Mouse (Mus musculus): ENCODE results near the gene Cbln3. TPM values are rescaled to one million over a fixed set of nuclear protein-coding genes. Genes with fewer than 3 reads are reported as not detected.

The Cbln3 gene
- polyA plus RNA-seq, 1 experiment, result 1.2 TPM

DNA sequence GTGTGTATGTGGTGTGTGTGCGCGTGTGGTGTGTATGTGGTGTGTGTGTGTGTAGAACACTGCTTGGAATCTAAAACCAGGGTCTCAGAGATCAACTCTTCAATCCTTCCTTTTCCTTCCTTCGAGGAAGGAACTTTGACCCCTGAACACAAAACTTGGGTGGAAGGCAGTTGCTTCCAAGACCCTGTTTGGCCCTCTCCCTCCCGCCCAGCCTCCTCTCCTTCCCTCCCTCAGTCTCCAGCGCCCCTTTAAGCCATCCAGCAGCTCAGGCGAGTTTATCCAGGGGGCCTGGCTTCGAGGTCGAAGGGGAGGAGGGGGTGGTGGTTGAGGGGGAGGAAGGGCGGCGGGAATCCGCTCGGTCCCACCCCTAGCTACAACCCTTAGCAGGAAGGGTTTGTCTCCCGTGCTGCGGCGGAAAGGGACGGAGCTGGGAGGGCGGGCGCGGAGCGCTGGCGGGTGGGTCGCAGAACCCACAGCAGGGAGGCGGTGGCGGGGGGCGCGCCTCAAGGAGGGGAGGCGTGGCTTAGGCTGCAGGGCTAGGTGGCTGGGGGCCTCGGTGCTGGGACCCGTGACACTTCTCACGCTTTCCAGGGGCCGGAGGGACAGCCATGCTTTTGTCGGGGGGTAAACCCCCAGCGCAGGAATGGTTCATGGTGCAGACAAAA is 30.4 kb downstream of the Cbln3 start, which contains the start of gene Nynrin:
Gene Nynrin, plus strand, starts transcription at position 390 of the 665 bp plus-strand sequence.
- Histone ChIP-seq H3K9me3 (no peaks in the 10 kb centered on the region), H3K36me3 (replicated peaks; ENCODE audit: low read length) (no peaks in the 10 kb centered on the region), H3K4me3 (replicated peaks) (peak within 1 kb of the TSS; percentile 93), H3K4me1 (peaks cover 43% of the 10 kb centered on the region), H3K27me3 (replicated peaks) (peaks cover 58% of the 10 kb centered on the region)
- TF ChIP-seq GATA1 (IDR thresholded peaks at IDR 0.05; ENCODE audit: borderline replicate concordance, low read length) (no peak), FLI1 (IDR thresholded peaks at IDR 0.05; ENCODE audit: low read length) (no peak)

DNA sequence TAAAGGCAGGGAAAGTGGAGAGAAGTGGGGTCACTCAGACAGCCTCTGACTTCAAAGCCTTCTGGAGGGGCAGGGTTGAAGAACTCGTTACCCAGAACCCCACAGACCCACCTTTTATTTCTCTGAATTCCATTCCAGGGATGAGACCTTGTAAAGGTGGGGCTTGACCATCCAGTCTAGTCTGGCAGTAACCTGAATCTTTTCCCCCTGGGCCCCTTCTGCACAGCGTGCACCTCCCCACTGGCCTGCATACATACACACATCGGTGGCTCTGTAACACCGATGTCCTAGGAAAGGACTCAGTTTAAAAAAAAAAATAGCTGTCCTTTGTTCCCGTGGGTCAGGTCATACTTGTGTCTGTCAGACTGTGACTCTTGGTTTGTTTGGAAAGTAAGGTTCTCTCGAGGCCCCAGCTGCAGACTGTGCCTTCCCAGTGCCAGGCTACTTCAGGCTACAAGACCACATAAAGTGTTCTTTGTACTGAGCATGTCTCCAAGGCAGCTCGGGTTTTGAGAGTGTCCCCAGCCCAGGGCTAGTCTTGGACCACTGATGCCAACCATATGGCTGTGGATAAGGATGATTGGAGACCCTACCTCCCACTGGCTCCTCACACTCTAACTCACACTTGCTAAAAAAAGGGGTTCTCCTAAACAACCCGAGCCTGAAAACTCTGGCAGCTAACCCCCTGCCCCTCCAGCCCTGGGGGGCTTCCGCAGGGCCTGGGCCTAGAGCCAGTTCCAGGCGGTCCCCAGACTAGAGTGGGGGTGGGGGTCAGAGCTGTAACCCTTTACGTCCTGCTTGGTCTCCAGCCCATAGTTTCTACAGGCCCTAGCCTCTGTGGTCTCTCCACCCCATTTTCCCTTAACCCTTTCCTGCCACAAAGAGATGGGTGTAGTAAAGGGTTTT is 31.3 kb downstream of the Cbln3 start:
- H3K9me3 ChIP-seq, result no peaks in the 10 kb centered on the region
- no peaks in the 10 kb centered on the region for H3K36me3 ChIP-seq (replicated peaks; ENCODE audit: low read length)
- TF ChIP-seq GATA1 (IDR thresholded peaks at IDR 0.05; ENCODE audit: borderline replicate concordance, low read length), result no peak
- no peak for TF ChIP-seq FLI1 (IDR thresholded peaks at IDR 0.05; ENCODE audit: low read length)
- H3K27me3 ChIP-seq (replicated peaks), result peaks cover 58% of the 10 kb centered on the region
- no peak overlapping the region for H3K4me3 ChIP-seq (replicated peaks)
- peaks cover 40% of the 10 kb centered on the region for H3K4me1 ChIP-seq

DNA sequence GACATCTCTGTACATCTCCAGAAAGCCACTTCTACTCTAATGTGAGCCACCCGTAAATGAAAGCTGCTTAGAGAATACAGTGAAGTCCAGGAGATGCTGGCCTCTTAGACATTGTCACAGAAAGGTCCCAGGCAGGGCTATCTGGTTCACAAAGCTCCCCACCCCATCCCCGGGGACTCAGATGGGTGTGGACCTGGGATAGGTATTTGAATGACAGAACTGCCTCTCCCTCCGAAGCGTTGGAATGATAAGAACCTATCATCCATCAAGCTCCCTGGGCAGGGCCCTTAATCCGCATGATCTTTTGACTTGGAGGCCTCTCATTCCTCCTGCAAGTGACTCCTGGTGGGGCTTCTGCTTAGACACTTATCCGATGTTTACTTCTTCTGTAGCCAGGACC is 33.3 kb downstream of the Cbln3 start:
- peaks cover 30% of the 10 kb centered on the region for H3K4me1 ChIP-seq
- no peaks in the 10 kb centered on the region for H3K36me3 ChIP-seq (replicated peaks; ENCODE audit: low read length)
- no peaks in the 10 kb centered on the region for H3K9me3 ChIP-seq
- H3K4me3 ChIP-seq (replicated peaks), result no peak overlapping the region
- H3K27me3 ChIP-seq (replicated peaks), result peaks cover 62% of the 10 kb centered on the region
- TF ChIP-seq GATA1 (IDR thresholded peaks at IDR 0.05; ENCODE audit: borderline replicate concordance, low read length) (no peak), FLI1 (IDR thresholded peaks at IDR 0.05; ENCODE audit: low read length) (no peak)

DNA sequence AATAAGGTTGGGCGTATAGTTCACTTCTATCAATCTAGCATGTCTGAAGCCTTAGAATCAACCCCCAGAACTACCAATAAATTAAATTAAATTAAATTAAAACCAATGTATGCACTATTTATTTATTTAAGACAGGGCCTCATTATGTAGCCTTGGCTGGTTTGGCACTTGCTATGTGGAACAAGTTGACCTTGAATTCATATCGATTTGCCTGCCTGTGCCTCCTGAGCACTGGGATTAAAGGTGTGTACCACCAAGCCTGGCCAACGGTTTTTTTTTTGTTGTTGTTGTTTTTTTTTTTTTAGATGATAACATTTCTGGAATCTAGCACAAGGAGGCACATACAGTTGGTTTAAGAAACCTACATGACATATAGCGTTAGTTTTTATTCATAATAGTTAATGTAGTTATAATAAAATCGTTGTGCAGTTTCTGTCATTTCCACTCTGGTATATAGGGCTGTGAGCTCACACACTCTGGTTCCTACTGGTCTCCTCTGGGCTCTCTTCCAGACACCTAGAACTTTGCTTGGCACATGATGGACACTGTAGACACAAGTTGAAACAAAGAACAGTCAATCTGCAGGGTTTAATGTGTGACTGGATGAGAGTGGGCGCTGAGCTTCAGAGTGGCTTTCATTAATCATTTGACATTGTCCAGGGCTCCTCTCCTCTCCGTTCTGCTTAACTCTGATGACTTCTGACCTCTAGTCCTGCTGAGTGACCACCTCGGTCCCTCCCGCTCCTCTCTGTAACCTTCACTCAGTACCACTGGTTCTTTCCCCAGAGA is 38.5 kb downstream of the Cbln3 start:
- Histone ChIP-seq H3K4me3 (replicated peaks) (no peak overlapping the region), H3K9me3 (no peaks in the 10 kb centered on the region), H3K4me1 (peaks cover 12% of the 10 kb centered on the region), H3K36me3 (replicated peaks; ENCODE audit: low read length) (no peaks in the 10 kb centered on the region), H3K27me3 (replicated peaks) (peaks cover 40% of the 10 kb centered on the region)
- TF ChIP-seq GATA1 (IDR thresholded peaks at IDR 0.05; ENCODE audit: borderline replicate concordance, low read length) (no peak), FLI1 (IDR thresholded peaks at IDR 0.05; ENCODE audit: low read length) (no peak)

DNA sequence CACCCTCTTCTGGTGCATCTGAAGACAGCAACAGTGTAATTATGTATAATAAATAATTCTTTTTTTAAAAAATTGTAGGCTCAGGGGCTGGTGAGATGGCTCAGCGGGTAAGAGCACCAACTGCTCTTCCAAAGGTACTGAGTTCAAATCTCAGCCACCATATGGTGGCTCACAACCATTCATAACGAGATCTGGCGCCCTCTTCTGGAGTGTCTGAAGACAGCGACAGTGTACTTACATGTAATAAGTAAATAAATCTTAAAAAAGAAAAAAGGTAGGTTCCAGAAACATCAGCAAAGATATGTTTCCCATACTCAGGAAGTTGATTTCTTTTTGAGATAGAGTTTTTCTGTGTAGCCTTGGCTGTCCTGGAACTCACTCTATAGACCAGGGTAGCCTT is 41.4 kb downstream of the Cbln3 start:
- H3K9me3 ChIP-seq, result no peaks in the 10 kb centered on the region
- peaks cover 18% of the 10 kb centered on the region for H3K4me1 ChIP-seq
- TF ChIP-seq FLI1 (IDR thresholded peaks at IDR 0.05; ENCODE audit: low read length) (no peak), GATA1 (IDR thresholded peaks at IDR 0.05; ENCODE audit: borderline replicate concordance, low read length) (no peak)
- H3K36me3 ChIP-seq (replicated peaks; ENCODE audit: low read length), result no peaks in the 10 kb centered on the region
- no peak overlapping the region for H3K4me3 ChIP-seq (replicated peaks)
- peaks cover 51% of the 10 kb centered on the region for H3K27me3 ChIP-seq (replicated peaks)

DNA sequence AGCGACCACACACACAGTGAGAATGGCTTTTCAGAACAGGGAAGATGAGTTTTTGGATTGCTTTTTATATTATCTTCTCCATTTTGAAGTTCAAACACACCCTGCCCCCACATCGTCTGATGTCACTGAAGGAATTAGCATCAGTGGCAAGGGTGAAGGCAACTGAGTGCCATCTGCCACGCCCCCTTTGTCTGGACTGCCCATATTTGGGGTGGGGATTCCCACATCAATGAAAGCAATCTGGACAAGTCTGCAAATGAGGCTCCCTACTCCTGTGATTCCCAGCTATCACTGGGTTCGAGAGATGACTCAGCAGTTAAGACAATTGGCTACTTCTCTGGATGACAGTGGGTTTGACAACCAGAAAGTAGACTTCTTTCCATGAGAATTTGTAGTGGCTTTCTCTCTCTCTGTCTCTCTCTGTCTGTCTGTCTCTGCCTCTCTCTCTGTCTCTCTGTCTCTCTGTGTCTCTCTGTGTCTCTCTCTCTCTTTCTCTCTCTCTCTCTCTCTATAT is 43.3 kb downstream of the Cbln3 start:
- TF ChIP-seq FLI1 (IDR thresholded peaks at IDR 0.05; ENCODE audit: low read length), result no peak
- TF ChIP-seq GATA1 (IDR thresholded peaks at IDR 0.05; ENCODE audit: borderline replicate concordance, low read length), result no peak
- no peaks in the 10 kb centered on the region for H3K9me3 ChIP-seq
- H3K4me1 ChIP-seq, result peaks cover 18% of the 10 kb centered on the region
- no peak overlapping the region for H3K4me3 ChIP-seq (replicated peaks)
- H3K36me3 ChIP-seq (replicated peaks; ENCODE audit: low read length), result no peaks in the 10 kb centered on the region
- peaks cover 45% of the 10 kb centered on the region for H3K27me3 ChIP-seq (replicated peaks)

DNA sequence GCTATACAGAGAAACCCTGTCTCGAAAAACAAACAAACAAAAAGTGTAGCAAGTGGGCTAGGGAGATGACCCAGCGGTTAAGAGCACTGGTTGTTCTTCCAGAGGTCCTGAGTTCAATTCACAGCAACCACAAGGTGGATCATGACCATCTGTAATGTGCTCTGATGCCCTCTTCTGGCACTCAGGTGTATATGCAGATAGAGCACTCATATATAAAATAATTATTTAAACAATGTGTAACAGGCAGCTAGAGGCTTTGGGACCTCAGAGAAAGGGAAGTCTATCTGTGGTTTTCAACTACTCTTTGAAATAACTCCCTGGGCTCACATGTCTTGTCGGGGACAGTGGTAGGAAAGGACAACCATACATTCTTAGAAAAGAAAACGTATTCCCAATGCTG is 45.5 kb downstream of the Cbln3 start:
- H3K27me3 ChIP-seq (replicated peaks), result peaks cover 43% of the 10 kb centered on the region
- TF ChIP-seq GATA1 (IDR thresholded peaks at IDR 0.05; ENCODE audit: borderline replicate concordance, low read length) (no peak), FLI1 (IDR thresholded peaks at IDR 0.05; ENCODE audit: low read length) (no peak)
- H3K36me3 ChIP-seq (replicated peaks; ENCODE audit: low read length), result no peaks in the 10 kb centered on the region
- H3K4me3 ChIP-seq (replicated peaks), result no peak overlapping the region
- H3K4me1 ChIP-seq, result peaks cover 23% of the 10 kb centered on the region
- H3K9me3 ChIP-seq, result no peaks in the 10 kb centered on the region

DNA sequence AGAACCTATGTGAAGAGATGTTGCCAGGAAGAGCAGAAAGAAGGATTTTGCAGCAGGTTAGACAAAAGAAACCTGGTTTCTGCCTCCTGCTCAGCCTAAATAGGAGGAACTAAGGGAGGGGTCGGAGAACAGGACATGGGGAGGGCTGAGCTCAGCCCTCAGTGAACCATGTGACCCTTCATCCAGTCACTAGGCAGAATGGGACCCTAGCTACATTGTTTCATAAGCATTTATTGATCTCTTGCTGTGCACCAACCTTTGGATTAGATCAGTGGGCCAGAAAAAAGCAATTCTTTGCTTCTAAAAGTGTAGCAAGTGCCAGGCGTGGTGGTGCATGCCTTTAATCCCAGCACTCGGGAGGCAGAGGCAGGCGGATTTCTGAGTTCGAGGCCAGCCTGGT is 45.9 kb downstream of the Cbln3 start:
- TF ChIP-seq GATA1 (IDR thresholded peaks at IDR 0.05; ENCODE audit: borderline replicate concordance, low read length) (no peak), FLI1 (IDR thresholded peaks at IDR 0.05; ENCODE audit: low read length) (no peak)
- Histone ChIP-seq H3K4me3 (replicated peaks) (no peak overlapping the region), H3K4me1 (peaks cover 23% of the 10 kb centered on the region), H3K36me3 (replicated peaks; ENCODE audit: low read length) (no peaks in the 10 kb centered on the region), H3K27me3 (replicated peaks) (peaks cover 46% of the 10 kb centered on the region), H3K9me3 (no peaks in the 10 kb centered on the region)

DNA sequence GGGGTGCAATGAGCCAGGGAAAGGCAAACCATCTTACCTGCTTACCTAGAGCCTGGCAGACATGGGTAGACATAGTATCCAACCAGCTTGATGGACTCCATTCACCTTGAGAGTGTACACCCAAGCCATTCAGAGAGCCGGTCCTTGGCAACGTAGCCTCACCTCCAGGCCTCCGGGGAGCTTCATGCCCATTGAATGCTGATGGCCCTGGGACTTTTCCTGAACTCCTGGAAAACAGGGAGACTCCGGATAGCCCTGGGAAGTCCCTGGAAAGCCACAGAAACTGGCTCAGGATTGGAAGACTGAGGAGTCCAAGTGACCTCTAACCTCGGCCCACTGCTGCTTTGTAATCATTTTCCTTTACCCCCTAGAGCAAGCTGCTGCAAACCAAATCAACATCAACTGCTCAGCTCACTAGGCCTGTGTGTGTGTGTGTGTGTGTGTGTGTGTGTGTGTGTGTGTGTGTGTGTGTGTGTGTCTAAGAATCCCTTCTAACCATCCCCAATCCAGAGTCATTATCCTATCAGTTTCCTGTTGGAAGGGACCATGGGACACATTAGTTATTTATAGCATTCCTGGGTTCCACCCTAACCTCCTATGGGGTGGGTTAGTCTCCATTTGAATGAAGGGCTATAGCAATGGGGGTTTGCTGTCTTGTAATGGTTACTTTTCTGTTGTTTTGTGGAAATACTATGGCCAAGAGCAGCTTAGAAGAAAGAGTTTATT is 49.2 kb downstream of the Cbln3 start:
- H3K4me3 ChIP-seq (replicated peaks), result no peak overlapping the region
- peaks cover 17% of the 10 kb centered on the region for H3K4me1 ChIP-seq
- H3K36me3 ChIP-seq (replicated peaks; ENCODE audit: low read length), result no peaks in the 10 kb centered on the region
- TF ChIP-seq GATA1 (IDR thresholded peaks at IDR 0.05; ENCODE audit: borderline replicate concordance, low read length) (no peak), FLI1 (IDR thresholded peaks at IDR 0.05; ENCODE audit: low read length) (no peak)
- no peaks in the 10 kb centered on the region for H3K9me3 ChIP-seq
- H3K27me3 ChIP-seq (replicated peaks), result peaks cover 61% of the 10 kb centered on the region
